Mouse (Mus musculus) liver, embryonic 11.5 days (tissue): ENCODE data around the gene Poln. TPM values are rescaled to one million over a fixed set of nuclear protein-coding genes. Genes with fewer than 3 reads are reported as not detected.

Experiments used
- ATAC-seq: fragments of 200-750 bp; cut with Nextera tagmentation; replicated peaks from 2 replicates; pipeline ENCODE4 v1.8.0; 2017; ENCODE audit warnings: moderate number of reproducible peaks, mild to moderate bottlenecking, moderate TSS enrichment, moderate library complexity; ENCODE audit not compliant: low FRiP score
- DNase-seq: peaks from one replicate; pipeline ENCODE4 v3.0.0-alpha.2; 2017; ENCODE audit warnings: low spot score
- H3K27ac ChIP-seq: fragments of 300-500 bp; sonication (generic); 2 replicates; pipeline ENCODE4 v1.5.1; 2014; ENCODE audit warnings: mild to moderate bottlenecking, low read depth, low read length, control low read depth
- H3K27me3 ChIP-seq: fragments of 300-500 bp; sonication (generic); replicated peaks from 2 replicates; pipeline ENCODE4 v1.6.1; 2014; ENCODE audit warnings: low read length, mixed read lengths; ENCODE audit not compliant: control insufficient read depth, insufficient read depth
- H3K36me3 ChIP-seq: fragments of 300-500 bp; sonication (generic); 2 replicates; pipeline ENCODE4 v1.6.1; 2014; ENCODE audit warnings: mild to moderate bottlenecking, low read length, moderate library complexity, mixed read lengths; ENCODE audit not compliant: control insufficient read depth, insufficient read depth
- H3K4me1 ChIP-seq: fragments of 300-500 bp; sonication (generic); replicated peaks from 2 replicates; pipeline ENCODE4 v1.6.1; 2014; ENCODE audit warnings: low read length, mixed read lengths; ENCODE audit not compliant: control insufficient read depth, insufficient read depth
- H3K4me2 ChIP-seq: fragments of 300-500 bp; sonication (generic); 2 replicates; pipeline ENCODE4 v1.6.1; 2014; ENCODE audit warnings: mild to moderate bottlenecking, control low read depth, moderate library complexity
- H3K4me3 ChIP-seq: fragments of 300-500 bp; sonication (generic); 2 replicates; pipeline ENCODE4 v1.5.1; 2014; ENCODE audit warnings: low read depth, low read length, control low read depth
- H3K9ac ChIP-seq: fragments of 300-500 bp; sonication (generic); 2 replicates; pipeline ENCODE4 v1.6.1; 2014; ENCODE audit warnings: low read depth, low read length, control low read depth
- H3K9me3 ChIP-seq: fragments of 300-500 bp; sonication (generic); 2 replicates; pipeline ENCODE4 v1.6.1; 2016; ENCODE audit warnings: low read length, inconsistent platforms, mixed read lengths; ENCODE audit not compliant: control insufficient read depth
- WGBS: fragments of 180-500 bp; shearing (Covaris S2); extraction: QIAGEN DNeasy Blood & Tissue Kit; methylation state at CpG from one replicate; pipeline ENCODE4 v1.1.7; 2014; 5-methylcytosine and 5-hydroxymethylcytosine counted together
- polyA plus RNA-seq: library from polyadenylated mRNA; unstranded; fragments of >200 nt; fragmentation: Nextera tagmentation; extraction: Ambion mirVana; gene quantifications from 2 replicates; pipeline ENCODE4 v1.2.1, GENCODE M21; 2014

Gene Poln
- polyA plus RNA-seq, 1 experiment from 2014 or later, result 0.58 TPM

DNA sequence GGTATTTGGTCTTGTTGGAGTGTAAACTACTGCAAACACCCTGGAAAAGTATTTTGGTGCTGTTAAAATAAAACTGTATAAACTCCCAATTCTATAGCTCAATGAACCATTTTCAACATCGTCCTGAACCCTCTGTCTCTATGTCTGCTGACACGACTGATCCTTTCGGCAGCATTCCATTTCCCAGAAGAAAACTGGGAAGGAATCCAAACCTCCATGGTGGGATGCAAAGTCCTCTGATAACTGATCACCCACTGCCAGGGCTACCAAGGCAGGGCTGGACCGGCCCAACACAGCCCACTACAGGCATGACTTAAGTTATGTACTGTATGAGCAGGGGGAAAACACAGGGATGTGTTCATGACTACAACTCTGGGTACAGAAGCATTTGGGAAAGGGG is 32.8 kb upstream of the Poln start:
- ATAC-seq (no peak), DNase-seq (no peak)
- Histone ChIP-seq H3K36me3 (no peaks in the 10 kb centered on the region), H3K4me3 (no peak overlapping the region), H3K9me3 (no peaks in the 10 kb centered on the region), H3K4me1 (peaks cover 3% of the 10 kb centered on the region; the same call in 1 of the 2 replicates), H3K4me2 (no peak overlapping the region), H3K27ac (no peak overlapping the region), H3K9ac (no peak overlapping the region), H3K27me3 (no peaks in the 10 kb centered on the region)
- 85% methylated on average over 4 of the region's 4 CpGs for WGBS

DNA sequence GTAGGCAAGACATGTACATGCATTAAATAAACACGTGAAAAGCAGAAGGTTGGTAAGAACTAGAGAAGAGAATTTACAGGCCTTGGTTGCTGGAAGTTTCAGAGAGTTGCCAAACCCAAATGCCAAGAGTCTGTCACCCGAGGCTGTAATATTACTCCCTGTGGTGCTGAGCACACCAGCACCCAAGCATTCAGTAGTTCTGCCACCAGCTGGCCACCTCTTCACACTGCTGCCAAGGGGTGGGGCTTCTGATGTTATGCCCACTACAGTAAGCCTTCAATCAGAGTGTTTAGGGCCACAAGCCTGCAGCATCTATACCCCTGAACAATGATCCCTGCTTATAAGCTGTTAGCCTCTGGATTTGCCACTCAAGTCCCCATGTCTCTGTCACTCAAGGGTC is 32.1 kb upstream of the Poln start:
- no peak overlapping the region for H3K9ac ChIP-seq
- H3K4me3 ChIP-seq, result no peak overlapping the region
- no peak for DNase-seq
- H3K4me1 ChIP-seq, result peaks cover 3% of the 10 kb centered on the region; the same call in 1 of the 2 replicates
- ATAC-seq, result no peak
- no peaks in the 10 kb centered on the region for H3K36me3 ChIP-seq
- no peaks in the 10 kb centered on the region for H3K9me3 ChIP-seq
- no peaks in the 10 kb centered on the region for H3K27me3 ChIP-seq
- no peak overlapping the region for H3K4me2 ChIP-seq
- WGBS, result 58% methylated on average over 2 of the region's 2 CpGs
- H3K27ac ChIP-seq, result no peak overlapping the region

DNA sequence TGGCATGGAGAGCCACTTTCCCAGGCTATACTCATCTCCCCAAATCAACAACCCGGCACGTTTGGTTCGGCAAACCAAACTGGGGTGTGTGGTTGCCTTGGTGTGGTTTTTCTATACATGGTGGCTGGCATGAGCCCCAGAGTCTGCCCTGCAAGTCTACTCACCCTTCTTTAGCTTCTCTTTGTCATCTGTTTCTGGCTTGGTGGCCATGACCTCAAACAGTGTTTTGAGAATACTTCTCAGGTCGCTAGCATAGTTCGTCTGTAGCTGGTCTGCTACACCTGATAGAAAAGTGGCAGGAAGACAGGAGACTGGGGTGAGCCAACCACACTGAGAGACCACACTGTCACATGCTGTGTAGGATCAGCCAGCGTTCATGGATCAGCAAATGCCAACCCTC is 29.4 kb upstream of the Poln start:
- WGBS, result 80% methylated on average over 6 of the region's 6 CpGs
- no peak overlapping the region for H3K4me3 ChIP-seq
- no peak overlapping the region for H3K9ac ChIP-seq
- H3K27ac ChIP-seq, result no peak overlapping the region
- H3K36me3 ChIP-seq, result no peaks in the 10 kb centered on the region
- no peaks in the 10 kb centered on the region for H3K27me3 ChIP-seq
- DNase-seq (no peak), ATAC-seq (no peak)
- no peaks in the 10 kb centered on the region for H3K9me3 ChIP-seq
- no peak overlapping the region for H3K4me2 ChIP-seq
- H3K4me1 ChIP-seq, result no peaks in the 10 kb centered on the region

DNA sequence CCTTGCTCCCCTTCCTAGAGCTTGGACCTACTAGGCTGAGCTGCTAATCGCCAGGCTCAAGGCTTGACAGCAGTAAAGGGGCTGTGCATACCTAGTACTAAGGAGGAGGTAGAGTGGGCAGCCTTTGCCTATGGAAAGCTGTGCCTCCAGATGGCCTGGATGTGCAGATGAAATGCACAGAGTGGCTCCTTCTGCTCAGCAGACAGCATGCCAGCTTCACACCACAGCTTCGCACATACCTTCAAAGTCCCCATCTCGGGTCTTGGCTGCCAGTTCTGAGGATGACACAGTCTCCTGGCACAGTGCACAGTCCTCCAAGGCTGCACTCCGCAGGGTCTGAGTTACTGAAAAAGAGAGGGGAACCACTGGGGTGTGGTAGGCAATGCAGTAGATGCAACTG is 28.0 kb upstream of the Poln start:
- Histone ChIP-seq H3K4me1 (no peaks in the 10 kb centered on the region), H3K4me3 (no peak overlapping the region), H3K27me3 (no peaks in the 10 kb centered on the region), H3K4me2 (no peak overlapping the region), H3K9me3 (no peaks in the 10 kb centered on the region), H3K36me3 (no peaks in the 10 kb centered on the region), H3K9ac (no peak overlapping the region), H3K27ac (no peak overlapping the region)
- DNase-seq (no peak), ATAC-seq (no peak)
- WGBS, result 76% methylated on average over 4 of the region's 4 CpGs

DNA sequence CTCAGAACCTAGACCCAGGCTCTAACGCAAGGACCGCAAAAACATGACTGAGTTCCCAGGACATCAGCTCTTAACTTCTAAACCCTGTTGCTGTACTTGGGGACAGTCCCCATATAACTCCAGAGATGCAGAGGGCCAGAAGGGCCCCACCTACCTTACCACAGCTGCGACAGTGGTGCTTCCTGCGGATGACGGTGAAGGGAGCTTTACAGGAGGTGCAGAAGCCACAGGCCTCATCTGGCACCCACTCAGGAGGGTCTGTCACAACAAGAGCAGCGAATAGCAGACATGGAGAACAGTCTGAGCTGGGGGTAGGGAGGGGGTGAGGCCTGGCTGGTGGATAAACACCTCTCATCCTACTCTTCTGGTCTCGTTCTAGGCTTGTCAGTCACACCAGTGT is 27.2 kb upstream of the Poln start:
- Histone ChIP-seq H3K4me1 (no peaks in the 10 kb centered on the region), H3K27ac (no peak overlapping the region), H3K27me3 (no peaks in the 10 kb centered on the region), H3K9ac (no peak overlapping the region), H3K4me2 (no peak overlapping the region), H3K9me3 (no peaks in the 10 kb centered on the region), H3K36me3 (no peaks in the 10 kb centered on the region), H3K4me3 (no peak overlapping the region)
- 66% methylated on average over 7 of the region's 7 CpGs for WGBS
- ATAC-seq, result no peak
- DNase-seq, result no peak

DNA sequence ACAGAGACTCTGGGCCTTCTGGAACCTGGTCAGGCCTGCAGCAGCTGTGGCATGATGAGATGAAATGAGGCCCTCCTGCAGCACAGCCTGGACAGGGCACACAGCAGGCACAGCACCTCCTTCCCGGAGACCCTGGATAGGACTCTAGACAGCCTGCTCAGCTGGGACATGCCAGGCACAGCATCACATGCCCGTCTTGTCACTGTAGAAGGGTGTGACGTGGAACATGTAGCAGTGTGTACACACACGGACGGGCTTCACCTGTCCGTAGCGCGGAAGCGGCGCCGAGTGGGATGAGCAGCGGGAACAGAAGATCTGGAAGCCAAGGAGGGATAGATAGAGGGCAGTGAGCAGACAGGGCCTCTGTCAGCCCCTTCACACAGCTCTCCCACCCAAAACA is 26.5 kb upstream of the Poln start:
- DNase-seq (no peak), ATAC-seq (no peak)
- Histone ChIP-seq H3K4me2 (no peak overlapping the region), H3K36me3 (no peaks in the 10 kb centered on the region), H3K4me3 (no peak overlapping the region), H3K4me1 (no peaks in the 10 kb centered on the region), H3K27me3 (no peaks in the 10 kb centered on the region), H3K9ac (no peak overlapping the region), H3K27ac (no peak overlapping the region), H3K9me3 (no peaks in the 10 kb centered on the region)
- 90% methylated on average over 12 of the region's 12 CpGs for WGBS

DNA sequence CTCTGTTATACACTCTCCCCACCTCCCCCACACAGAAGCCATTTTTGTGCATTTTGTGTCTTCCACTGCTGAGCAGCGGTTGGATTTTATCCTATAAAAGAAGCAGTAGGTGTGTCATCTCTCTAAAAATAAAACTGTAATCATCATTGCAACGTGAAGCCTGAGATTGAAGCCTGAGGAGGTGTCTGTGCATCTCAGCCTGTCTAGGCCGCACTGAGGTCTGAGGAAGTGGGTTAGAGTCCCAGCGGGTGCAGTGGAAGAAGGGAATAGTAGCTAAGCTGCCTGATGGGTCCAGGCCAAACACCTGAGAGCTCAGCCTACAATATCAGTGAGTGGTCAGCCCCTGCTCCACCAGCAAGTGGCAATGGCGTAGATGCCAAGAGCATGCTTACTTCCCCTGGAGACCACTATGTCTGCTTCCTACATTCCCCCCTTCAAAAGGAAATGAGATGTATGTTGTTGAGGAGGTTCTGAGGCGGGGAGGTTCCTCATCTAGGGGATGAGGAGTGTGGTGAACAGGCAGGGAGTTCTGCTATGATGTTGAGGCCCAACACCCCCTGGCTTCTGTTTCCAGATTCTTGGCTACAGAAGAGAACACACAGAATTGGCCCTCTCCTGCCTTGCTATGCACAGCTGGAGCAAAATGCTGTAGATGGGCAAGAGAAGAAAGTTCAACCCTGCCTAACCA is 25.9 kb upstream of the Poln start:
- H3K27ac ChIP-seq, result no peak overlapping the region
- no peaks in the 10 kb centered on the region for H3K9me3 ChIP-seq
- H3K4me1 ChIP-seq, result no peaks in the 10 kb centered on the region
- H3K9ac ChIP-seq, result no peak overlapping the region
- ATAC-seq (no peak), DNase-seq (no peak)
- H3K4me2 ChIP-seq, result no peak overlapping the region
- no peak overlapping the region for H3K4me3 ChIP-seq
- WGBS, result 71% methylated on average over 6 of the region's 6 CpGs
- H3K36me3 ChIP-seq, result no peaks in the 10 kb centered on the region
- H3K27me3 ChIP-seq, result no peaks in the 10 kb centered on the region

DNA sequence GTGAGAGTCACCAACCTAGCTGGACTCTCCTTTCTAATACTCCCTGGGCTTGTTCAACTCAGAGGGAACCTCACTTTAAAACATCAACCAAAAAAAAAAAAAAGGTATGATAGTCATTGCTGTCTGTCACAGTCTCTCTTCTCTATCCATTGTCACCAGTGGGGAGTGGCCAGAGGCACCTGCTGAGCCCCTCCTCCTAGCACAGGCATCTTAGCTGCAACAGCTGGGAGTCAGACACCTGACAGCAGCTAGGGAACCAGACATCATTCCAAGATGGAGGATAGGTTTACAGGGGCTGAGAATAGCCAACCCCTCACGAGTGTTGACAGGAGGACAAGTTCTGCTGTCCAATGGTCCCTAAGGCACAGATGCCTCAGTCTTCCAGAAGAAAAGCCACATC is 25.2 kb upstream of the Poln start:
- Histone ChIP-seq H3K4me2 (no peak overlapping the region), H3K27me3 (no peaks in the 10 kb centered on the region), H3K4me1 (no peaks in the 10 kb centered on the region), H3K9me3 (no peaks in the 10 kb centered on the region), H3K4me3 (no peak overlapping the region), H3K27ac (no peak overlapping the region), H3K9ac (no peak overlapping the region), H3K36me3 (no peaks in the 10 kb centered on the region)
- DNase-seq (no peak), ATAC-seq (no peak)
- WGBS, result 50% methylated on average over 1 of the region's 1 CpGs

DNA sequence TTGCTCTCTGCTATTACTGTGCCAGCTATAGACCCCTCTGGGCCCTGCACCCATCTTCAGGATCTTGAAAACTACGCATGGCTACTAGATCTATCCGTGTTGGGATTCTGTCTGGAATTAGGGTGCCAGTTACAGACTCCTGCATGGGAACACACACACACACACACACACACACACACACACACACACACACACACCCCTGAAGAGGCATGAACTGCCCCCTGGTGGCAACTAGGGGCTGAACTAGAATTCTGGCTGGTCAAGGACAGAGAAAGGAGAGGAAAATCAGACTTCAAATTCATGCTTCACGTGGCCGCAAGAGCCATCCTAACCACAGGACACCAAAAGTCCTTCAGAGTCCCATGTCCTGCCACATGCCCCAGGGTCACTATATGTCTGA is 22.6 kb upstream of the Poln start:
- H3K9me3 ChIP-seq, result no peaks in the 10 kb centered on the region
- 76% methylated on average over 4 of the region's 4 CpGs for WGBS
- no peak for DNase-seq

More for the DNA sequence above, 22.6 kb upstream of the Poln start:
- Histone ChIP-seq H3K4me2 (no peak overlapping the region), H3K9ac (no peak overlapping the region), H3K36me3 (no peaks in the 10 kb centered on the region), H3K4me3 (no peak overlapping the region), H3K4me1 (peaks cover 5% of the 10 kb centered on the region), H3K27ac (no peak overlapping the region), H3K27me3 (no peaks in the 10 kb centered on the region)
- no peak for ATAC-seq
